Mouse (Mus musculus) thymus, adult 2 months (tissue): Measurements from ENCODE around the gene P3h4.

ENCODE experiments used
- CTCF ChIP-seq: fragments of 200-500 bp; IDR thresholded peaks from 2 replicates; pipeline ENCODE4 v1.5.1; 2012; ENCODE audit warnings: mild to moderate bottlenecking, control low read depth, low read length, moderate library complexity, borderline replicate concordance; ENCODE audit not compliant: control insufficient read depth, poor library complexity, insufficient read depth; ENCODE audit errors: extremely low read depth
- POLR2A ChIP-seq: fragments of 200-500 bp; IDR thresholded peaks from 2 replicates; pipeline ENCODE4 v1.6.1; 2012; ENCODE audit warnings: mild to moderate bottlenecking, low read length, control low read depth, moderate library complexity; ENCODE audit not compliant: control insufficient read depth, poor library complexity, insufficient read depth; ENCODE audit errors: extremely low read depth

- TF ChIP-seq CTCF (no peak), POLR2A (no peak)
Measured at GRCm38 (mm10) chr11:100388588-100388987, 26.0 kb downstream of the P3h4 start.
